Mouse (Mus musculus): ENCODE data around the gene Olfr556. TPM values are rescaled to one million over a fixed set of nuclear protein-coding genes. Genes with fewer than 3 reads are reported as not detected.

The Olfr556 gene
- total RNA-seq, 1 experiment from 2014 or later: not detected

Other genes starting within 250 kb of the Olfr556 start
- 39.1 to 107 TPM (median 51.1 TPM) in 3 replicates for gene Rrm1, start 223.2 kb upstream of the Olfr556 start, total RNA-seq (2017)
- not detected in 3 replicates for gene Olfr543, start 183.2 kb upstream of the Olfr556 start, total RNA-seq (2017)
- not detected in 3 replicates for gene Olfr544, start 176.6 kb upstream of the Olfr556 start, total RNA-seq (2017)
- not detected in 3 replicates for gene Olfr545, start 165.3 kb upstream of the Olfr556 start, total RNA-seq (2017)
- gene Olfr547, start 130.2 kb upstream of the Olfr556 start, total RNA-seq (2017): not detected in 3 replicates
- not detected in 3 replicates for gene Olfr548-ps1, start 124.0 kb upstream of the Olfr556 start, total RNA-seq (2017)
- gene Olfr549, start 115.0 kb upstream of the Olfr556 start, total RNA-seq (2017): not detected in 3 replicates
- gene Trim21, start 99.4 kb upstream of the Olfr556 start, total RNA-seq (2017): 35.2 to 57.9 TPM (median 45.9 TPM) in 3 replicates
- gene Olfr550, start 93.5 kb upstream of the Olfr556 start, total RNA-seq (2017): not detected in 3 replicates
- gene Olfr551, start 73.0 kb upstream of the Olfr556 start, total RNA-seq (2017): 0.76 TPM in 1 of 3 replicates, not detected in the others
- gene Olfr552, start 67.1 kb upstream of the Olfr556 start, total RNA-seq (2017): not detected in 3 replicates
- 0.43 TPM in 1 of 3 replicates, not detected in the others for gene Olfr553, start 46.7 kb upstream of the Olfr556 start, total RNA-seq (2017)
- gene Olfr554, start 26.5 kb upstream of the Olfr556 start, total RNA-seq (2017): not detected in 3 replicates
- gene Olfr555, start 6.1 kb upstream of the Olfr556 start, total RNA-seq (2017): not detected in 3 replicates
- gene Trim68, start 22.4 kb downstream of the Olfr556 start, total RNA-seq (2017): 4.6 to 15.2 TPM (median 9.5 TPM) in 3 replicates
- gene Olfr557, start 31.0 kb downstream of the Olfr556 start, total RNA-seq (2017): not detected in 3 replicates
- not detected in 3 replicates for gene Olfr558, start 37.3 kb downstream of the Olfr556 start, total RNA-seq (2017)
- gene Olfr33, start 54.2 kb downstream of the Olfr556 start, total RNA-seq (2017): not detected in 3 replicates
- not detected in 3 replicates for gene Olfr559, start 62.6 kb downstream of the Olfr556 start, total RNA-seq (2017)
- not detected in 3 replicates for gene Olfr560, start 94.5 kb downstream of the Olfr556 start, total RNA-seq (2017)
- not detected in 3 replicates for gene Olfr78, start 94.6 kb downstream of the Olfr556 start, total RNA-seq (2017)
- not detected in 3 replicates for gene Olfr561, start 106.3 kb downstream of the Olfr556 start, total RNA-seq (2017)
- gene Olfr564, start 138.6 kb downstream of the Olfr556 start, total RNA-seq (2017): not detected in 3 replicates
- gene Olfr566, start 193.9 kb downstream of the Olfr556 start, total RNA-seq (2017): not detected in 3 replicates
- gene Olfr568, start 212.2 kb downstream of the Olfr556 start, total RNA-seq (2017): not detected in 3 replicates
- gene Olfr569, start 226.0 kb downstream of the Olfr556 start, total RNA-seq (2017): not detected in 3 replicates
- gene Olfr570, start 229.7 kb downstream of the Olfr556 start, total RNA-seq (2017): not detected in 3 replicates

All from monocyte, adult 5-6 weeks (primary cell).